Mouse (Mus musculus) intestine, embryonic 14.5 days (tissue): ENCODE data around the gene Anapc5. TPM values are rescaled to one million over a fixed set of nuclear protein-coding genes. Genes with fewer than 3 reads are reported as not detected.

ENCODE experiments used
- polyA plus RNA-seq: library from polyadenylated mRNA; unstranded; fragments of >200 nt; fragmentation: Nextera tagmentation; extraction: Ambion mirVana; gene quantifications from 2 replicates; pipeline ENCODE4 v1.2.1, GENCODE M21; 2014

Anapc5 gene
- polyA plus RNA-seq, 1 experiment from 2014 or later: 448 TPM

Other genes with a start within 250 kb of the Anapc5 start
- gene Ift81, start 206.8 kb downstream of the Anapc5 start, polyA plus RNA-seq: 28.4 and 39.1 TPM in 2 replicates
- gene P2rx7, start 177.4 kb downstream of the Anapc5 start, polyA plus RNA-seq: 1.8 and 2.1 TPM in 2 replicates
- 20.9 and 21.0 TPM in 2 replicates for gene P2rx4, start 113.8 kb downstream of the Anapc5 start, polyA plus RNA-seq
- gene Camkk2, start 41.9 kb downstream of the Anapc5 start, polyA plus RNA-seq: 24.3 and 27.3 TPM in 2 replicates
- gene Rnf34, start 28.7 kb upstream of the Anapc5 start, polyA plus RNA-seq: 31.8 and 38.2 TPM in 2 replicates
- 31.7 and 37.4 TPM in 2 replicates for gene Kdm2b, start 168.5 kb upstream of the Anapc5 start, polyA plus RNA-seq
- 15.6 and 17.7 TPM in 2 replicates for gene Orai1, start 193.7 kb upstream of the Anapc5 start, polyA plus RNA-seq
- gene Morn3, start 225.7 kb upstream of the Anapc5 start, polyA plus RNA-seq: 0.54 and 1.5 TPM in 2 replicates
- gene Tmem120b, start 247.1 kb upstream of the Anapc5 start, polyA plus RNA-seq: 8.9 and 10.0 TPM in 2 replicates